Mouse (Mus musculus) kidney, embryonic 15.5 days (tissue): ENCODE measurements around the gene Bcr. TPM values are rescaled to one million over a fixed set of nuclear protein-coding genes. Genes with fewer than 3 reads are reported as not detected.

Experiments used
- ATAC-seq: fragments of 200-750 bp; cut with Nextera tagmentation; replicated peaks from 2 replicates; pipeline ENCODE4 v1.8.0; 2017; ENCODE audit warnings: moderate TSS enrichment; ENCODE audit not compliant: low FRiP score
- H3K27ac ChIP-seq: fragments of 300-500 bp; sonication (generic); 2 replicates; pipeline ENCODE4 v1.5.1; 2015; ENCODE audit warnings: mild to moderate bottlenecking, inconsistent platforms
- H3K27me3 ChIP-seq: fragments of 300-500 bp; sonication (generic); 2 replicates; pipeline ENCODE4 v1.6.1; 2015; ENCODE audit warnings: inconsistent platforms
- H3K36me3 ChIP-seq: fragments of 300-500 bp; sonication (generic); 2 replicates; pipeline ENCODE4 v1.6.1; 2015; ENCODE audit warnings: inconsistent platforms
- H3K4me1 ChIP-seq: fragments of 300-500 bp; sonication (generic); 2 replicates; pipeline ENCODE4 v1.6.1; 2015; ENCODE audit warnings: inconsistent platforms
- H3K4me2 ChIP-seq: fragments of 300-500 bp; sonication (generic); 2 replicates; pipeline ENCODE4 v1.6.1; 2015; ENCODE audit warnings: moderate library complexity, mild to moderate bottlenecking, inconsistent platforms
- H3K4me3 ChIP-seq: fragments of 300-500 bp; sonication (generic); replicated peaks from 2 replicates; pipeline ENCODE4 v1.5.1; 2015; ENCODE audit warnings: mild to moderate bottlenecking, inconsistent platforms
- H3K9ac ChIP-seq: fragments of 300-500 bp; sonication (generic); 2 replicates; pipeline ENCODE4 v1.6.1; 2015; ENCODE audit warnings: mild to moderate bottlenecking, inconsistent platforms
- H3K9me3 ChIP-seq: fragments of 300-500 bp; sonication (generic); replicated peaks from 2 replicates; pipeline ENCODE4 v1.6.1; 2016; ENCODE audit warnings: inconsistent platforms
- WGBS: fragments of 180-500 bp; shearing (Covaris S2); methylation state at CpG from one replicate; pipeline ENCODE4 v1.1.7; 2015; ENCODE audit warnings: mixed read lengths; 5-methylcytosine and 5-hydroxymethylcytosine counted together
- polyA plus RNA-seq: library from polyadenylated mRNA; unstranded; fragments of >200 nt; fragmentation: Nextera tagmentation; extraction: Ambion mirVana; gene quantifications from 2 replicates; pipeline ENCODE4 v1.2.1, GENCODE M21; 2015

Bcr gene
- polyA plus RNA-seq, 1 experiment from 2014 or later = 6.0 TPM

- Histone ChIP-seq H3K36me3 (peaks cover 6% of the 10 kb centered on the region; the same call in 1 of the 2 replicates), H3K4me2 (no peak overlapping the region), H3K27ac (no peak overlapping the region), H3K27me3 (no peaks in the 10 kb centered on the region), H3K9ac (no peak overlapping the region), H3K9me3 (no peaks in the 10 kb centered on the region), H3K4me1 (peaks cover 29% of the 10 kb centered on the region), H3K4me3 (no peak overlapping the region)
- 39% methylated on average over 11 of the region's 11 CpGs for WGBS
- no peak for ATAC-seq
These were observed 10.0 kb downstream of the Bcr start for GRCm38 (mm10) chr10:75070281-75070976.

GRCm38 (mm10) chr10:75075665-75076064, 15.3 kb downstream of the Bcr start:
- Histone ChIP-seq H3K4me2 (no peak overlapping the region), H3K4me3 (no peak overlapping the region), H3K4me1 (peaks cover 22% of the 10 kb centered on the region), H3K9me3 (no peaks in the 10 kb centered on the region), H3K27me3 (no peaks in the 10 kb centered on the region), H3K9ac (no peak overlapping the region), H3K27ac (no peak overlapping the region), H3K36me3 (peaks cover 12% of the 10 kb centered on the region; the same call in 1 of the 2 replicates)
- ATAC-seq = no peak
- 50% methylated on average over 5 of the region's 5 CpGs for WGBS

- peak; percentile 78 for ATAC-seq
- Histone ChIP-seq H3K4me3 (no peak overlapping the region), H3K9me3 (no peaks in the 10 kb centered on the region), H3K36me3 (peaks cover 19% of the 10 kb centered on the region), H3K4me1 (peaks cover 22% of the 10 kb centered on the region), H3K4me2 (no peak overlapping the region), H3K27me3 (no peaks in the 10 kb centered on the region), H3K9ac (no peak overlapping the region), H3K27ac (peak overlapping the region; percentile 34; the same call in 1 of the 2 replicates)
- 60% methylated on average over 14 of the region's 14 CpGs for WGBS
These were observed 18.1 kb downstream of the Bcr start for GRCm38 (mm10) chr10:75078174-75079128.

- H3K36me3 ChIP-seq = peaks cover 14% of the 10 kb centered on the region
- no peaks in the 10 kb centered on the region for H3K9me3 ChIP-seq
- H3K4me3 ChIP-seq = no peak overlapping the region
- H3K4me2 ChIP-seq = no peak overlapping the region
- no peak overlapping the region for H3K9ac ChIP-seq
- no peak for ATAC-seq
- H3K4me1 ChIP-seq = no peaks in the 10 kb centered on the region
- no peaks in the 10 kb centered on the region for H3K27me3 ChIP-seq
- H3K27ac ChIP-seq = no peak overlapping the region
- 86% methylated on average over 1 of the region's 1 CpGs for WGBS
These were observed 24.9 kb downstream of the Bcr start for GRCm38 (mm10) chr10:75085330-75085729.

- ATAC-seq = no peak
- H3K27ac ChIP-seq = no peak overlapping the region
- no peak overlapping the region for H3K4me3 ChIP-seq
- H3K9me3 ChIP-seq = no peaks in the 10 kb centered on the region
- peaks cover 7% of the 10 kb centered on the region; the same call in 1 of the 2 replicates for H3K36me3 ChIP-seq
- no peak overlapping the region for H3K4me2 ChIP-seq
- no peak overlapping the region for H3K9ac ChIP-seq
- peaks cover 19% of the 10 kb centered on the region for H3K4me1 ChIP-seq
- 97% methylated on average over 4 of the region's 4 CpGs for WGBS
- H3K27me3 ChIP-seq = no peaks in the 10 kb centered on the region
These were observed 28.1 kb downstream of the Bcr start for GRCm38 (mm10) chr10:75088471-75088870.

GRCm38 (mm10) chr10:75091478-75092152, 31.2 kb downstream of the Bcr start:
- H3K27ac ChIP-seq = no peak overlapping the region
- H3K4me1 ChIP-seq = peaks cover 28% of the 10 kb centered on the region
- 72% methylated on average over 10 of the region's 10 CpGs for WGBS
- ATAC-seq = no peak
- no peak overlapping the region for H3K4me3 ChIP-seq
- no peaks in the 10 kb centered on the region for H3K27me3 ChIP-seq
- no peaks in the 10 kb centered on the region for H3K9me3 ChIP-seq
- no peak overlapping the region for H3K4me2 ChIP-seq
- no peak overlapping the region for H3K9ac ChIP-seq
- H3K36me3 ChIP-seq = no peaks in the 10 kb centered on the region

- H3K4me3 ChIP-seq = 0 out of 2 replicates have a peak overlapping the region, but pooled peaks have one; percentile 0
- peak overlapping the region; percentile 43 for H3K4me2 ChIP-seq
- 7% methylated on average over 22 of the region's 22 CpGs for WGBS
These were observed 33.0 kb downstream of the Bcr start for GRCm38 (mm10) chr10:75093252-75093987.

GRCm38 (mm10) chr10:75094338-75094737, 33.9 kb downstream of the Bcr start:
- no peak overlapping the region for H3K4me2 ChIP-seq
- no peaks in the 10 kb centered on the region for H3K9me3 ChIP-seq
- ATAC-seq = no peak
- H3K36me3 ChIP-seq = no peaks in the 10 kb centered on the region
- WGBS = 94% methylated on average over 1 of the region's 1 CpGs
- H3K4me1 ChIP-seq = peaks cover 53% of the 10 kb centered on the region
- no peak overlapping the region for H3K4me3 ChIP-seq
- no peak overlapping the region for H3K9ac ChIP-seq
- no peak overlapping the region for H3K27ac ChIP-seq
- no peaks in the 10 kb centered on the region for H3K27me3 ChIP-seq

More at GRCm38 (mm10) chr10:75093252-75093987, 33.0 kb downstream of the Bcr start:
- ATAC-seq = peak; percentile 75
- Histone ChIP-seq H3K27me3 (no peaks in the 10 kb centered on the region), H3K9me3 (no peaks in the 10 kb centered on the region), H3K27ac (peak overlapping the region; percentile 19), H3K4me1 (peaks cover 46% of the 10 kb centered on the region), H3K9ac (no peak overlapping the region), H3K36me3 (no peaks in the 10 kb centered on the region)

- 97% methylated on average over 7 of the region's 7 CpGs for WGBS
- H3K27ac ChIP-seq = no peak overlapping the region
- no peak overlapping the region for H3K4me2 ChIP-seq
- H3K4me1 ChIP-seq = peaks cover 54% of the 10 kb centered on the region
- no peak overlapping the region for H3K9ac ChIP-seq
- no peaks in the 10 kb centered on the region for H3K36me3 ChIP-seq
- no peak for ATAC-seq
- H3K9me3 ChIP-seq = no peaks in the 10 kb centered on the region
- no peaks in the 10 kb centered on the region for H3K27me3 ChIP-seq
- no peak overlapping the region for H3K4me3 ChIP-seq
These were observed 34.8 kb downstream of the Bcr start for GRCm38 (mm10) chr10:75095216-75095615.

GRCm38 (mm10) chr10:75098446-75099183, 38.2 kb downstream of the Bcr start:
- Histone ChIP-seq H3K27me3 (no peaks in the 10 kb centered on the region), H3K4me3 (no peak overlapping the region), H3K4me2 (no peak overlapping the region), H3K9ac (no peak overlapping the region), H3K27ac (peak overlapping the region; percentile 59; the same call in 1 of the 2 replicates), H3K36me3 (no peaks in the 10 kb centered on the region), H3K4me1 (peaks cover 47% of the 10 kb centered on the region), H3K9me3 (no peaks in the 10 kb centered on the region)
- WGBS = 23% methylated on average over 10 of the region's 10 CpGs
- peak; percentile 87 for ATAC-seq

GRCm38 (mm10) chr10:75100298-75100697, 39.9 kb downstream of the Bcr start:
- H3K9me3 ChIP-seq = no peaks in the 10 kb centered on the region
- peaks cover 58% of the 10 kb centered on the region for H3K4me1 ChIP-seq
- no peak overlapping the region for H3K4me2 ChIP-seq
- no peaks in the 10 kb centered on the region for H3K36me3 ChIP-seq
- ATAC-seq = no peak
- WGBS = 64% methylated on average over 7 of the region's 7 CpGs
- no peak overlapping the region for H3K27ac ChIP-seq
- H3K27me3 ChIP-seq = no peaks in the 10 kb centered on the region
- no peak overlapping the region for H3K9ac ChIP-seq
- H3K4me3 ChIP-seq = no peak overlapping the region
